Mouse (Mus musculus): ENCODE results near the gene Socs5. TPM values are rescaled to one million over a fixed set of nuclear protein-coding genes. Genes with fewer than 3 reads are reported as not detected.
A peak's percentile ranks its signal among the peaks of the same experiment; 100 is the strongest.

The Socs5 gene
- polyA plus RNA-seq, 1 experiment from 2014 or later: 12.8 TPM

GRCm38 (mm10) chr17:87112852-87113592 is 5.5 kb downstream of the Socs5 start:
- Histone ChIP-seq H3K9ac (no peak overlapping the region), H3K9me3 (no peaks in the 10 kb centered on the region), H3K4me3 (replicated peaks) (no peak overlapping the region), H3K4me2 (no peak overlapping the region), H3K4me1 (peaks cover 23% of the 10 kb centered on the region), H3K36me3 (replicated peaks) (no peaks in the 10 kb centered on the region), H3K27me3 (no peaks in the 10 kb centered on the region), H3K27ac (no peak overlapping the region)
- WGBS: 85% methylated on average over 5 of the region's 5 CpGs
- no peak for ATAC-seq (ENCODE audit: low FRiP score)

- Histone ChIP-seq H3K4me1 (peaks cover 9% of the 10 kb centered on the region; the same call in 1 of the 2 replicates), H3K4me3 (replicated peaks) (no peak overlapping the region), H3K9ac (no peak overlapping the region), H3K4me2 (no peak overlapping the region), H3K27me3 (no peaks in the 10 kb centered on the region), H3K36me3 (replicated peaks) (no peaks in the 10 kb centered on the region), H3K9me3 (no peaks in the 10 kb centered on the region), H3K27ac (0 out of 2 replicates have a peak overlapping the region, but pooled peaks have one; percentile 32)
- 58% methylated on average over 6 of the region's 6 CpGs for WGBS
- ATAC-seq (ENCODE audit: low FRiP score): peak; percentile 49; the same call in 1 of the 2 replicates
These were observed 8.1 kb downstream of the Socs5 start for GRCm38 (mm10) chr17:87115615-87116014.

GRCm38 (mm10) chr17:87118966-87119526 is 11.6 kb downstream of the Socs5 start:
- H3K27ac ChIP-seq: no peak overlapping the region
- H3K9me3 ChIP-seq: no peaks in the 10 kb centered on the region
- H3K36me3 ChIP-seq (replicated peaks): no peaks in the 10 kb centered on the region
- H3K4me1 ChIP-seq: peaks cover 9% of the 10 kb centered on the region; the same call in 1 of the 2 replicates
- H3K4me3 ChIP-seq (replicated peaks): no peak overlapping the region
- H3K27me3 ChIP-seq: no peaks in the 10 kb centered on the region
- WGBS: 86% methylated on average over 7 of the region's 7 CpGs
- H3K9ac ChIP-seq: no peak overlapping the region
- H3K4me2 ChIP-seq: no peak overlapping the region
- no peak for ATAC-seq (ENCODE audit: low FRiP score)

- Histone ChIP-seq H3K27me3 (no peaks in the 10 kb centered on the region), H3K9me3 (no peaks in the 10 kb centered on the region), H3K36me3 (replicated peaks) (peaks cover 6% of the 10 kb centered on the region; the same call in 1 of the 2 replicates), H3K4me2 (peak overlapping the region; percentile 46), H3K4me3 (replicated peaks) (peak overlapping the region; percentile 24), H3K4me1 (peaks cover 5% of the 10 kb centered on the region; the same call in 1 of the 2 replicates), H3K9ac (peak overlapping the region; percentile 17; the same call in 1 of the 2 replicates), H3K27ac (no peak overlapping the region)
- 56% methylated on average over 24 of the region's 24 CpGs for WGBS
- no peak for ATAC-seq (ENCODE audit: low FRiP score)
These were observed 17.9 kb downstream of the Socs5 start for GRCm38 (mm10) chr17:87125344-87125743.

GRCm38 (mm10) chr17:87132258-87132657 is 24.8 kb downstream of the Socs5 start:
- Histone ChIP-seq H3K27ac (no peak overlapping the region), H3K27me3 (no peaks in the 10 kb centered on the region), H3K4me2 (no peak overlapping the region), H3K9ac (no peak overlapping the region), H3K4me3 (replicated peaks) (no peak overlapping the region), H3K9me3 (no peaks in the 10 kb centered on the region), H3K4me1 (peaks cover 3% of the 10 kb centered on the region; the same call in 1 of the 2 replicates), H3K36me3 (replicated peaks) (peaks cover 18% of the 10 kb centered on the region)
- peak; percentile 67; the same call in 1 of the 2 replicates for ATAC-seq (ENCODE audit: low FRiP score)
- WGBS: 58% methylated on average over 4 of the region's 4 CpGs

GRCm38 (mm10) chr17:87133823-87134222 is 26.3 kb downstream of the Socs5 start:
- peaks cover 3% of the 10 kb centered on the region; the same call in 1 of the 2 replicates for H3K4me1 ChIP-seq
- H3K36me3 ChIP-seq (replicated peaks): peaks cover 18% of the 10 kb centered on the region
- no peak overlapping the region for H3K4me3 ChIP-seq (replicated peaks)
- no peak for ATAC-seq (ENCODE audit: low FRiP score)
- no peak overlapping the region for H3K4me2 ChIP-seq
- H3K9me3 ChIP-seq: no peaks in the 10 kb centered on the region
- H3K9ac ChIP-seq: no peak overlapping the region
- no peaks in the 10 kb centered on the region for H3K27me3 ChIP-seq
- WGBS: 69% methylated on average over 23 of the region's 23 CpGs
- no peak overlapping the region for H3K27ac ChIP-seq

GRCm38 (mm10) chr17:87134631-87135030 is 27.2 kb downstream of the Socs5 start:
- Histone ChIP-seq H3K9me3 (no peaks in the 10 kb centered on the region), H3K4me2 (no peak overlapping the region), H3K27me3 (no peaks in the 10 kb centered on the region), H3K27ac (no peak overlapping the region), H3K4me1 (peaks cover 3% of the 10 kb centered on the region; the same call in 1 of the 2 replicates), H3K9ac (no peak overlapping the region), H3K36me3 (replicated peaks) (peaks cover 18% of the 10 kb centered on the region), H3K4me3 (replicated peaks) (no peak overlapping the region)
- 92% methylated on average over 24 of the region's 24 CpGs for WGBS
- no peak for ATAC-seq (ENCODE audit: low FRiP score)

GRCm38 (mm10) chr17:87135741-87136140 is 28.3 kb downstream of the Socs5 start:
- no peak overlapping the region for H3K4me2 ChIP-seq
- ATAC-seq (ENCODE audit: low FRiP score): no peak
- no peak overlapping the region for H3K9ac ChIP-seq
- H3K27me3 ChIP-seq: no peaks in the 10 kb centered on the region
- no peaks in the 10 kb centered on the region for H3K9me3 ChIP-seq
- no peak overlapping the region for H3K27ac ChIP-seq
- H3K36me3 ChIP-seq (replicated peaks): peaks cover 18% of the 10 kb centered on the region
- H3K4me1 ChIP-seq: peaks cover 3% of the 10 kb centered on the region; the same call in 1 of the 2 replicates
- 90% methylated on average over 6 of the region's 6 CpGs for whole genome bisulfite sequencing
- no peak overlapping the region for H3K4me3 ChIP-seq (replicated peaks)

- Histone ChIP-seq H3K36me3 (replicated peaks) (no peaks in the 10 kb centered on the region), H3K4me1 (no peaks in the 10 kb centered on the region), H3K9me3 (0 out of 2 replicates have a peak, but pooled peaks cover 3% of the 10 kb centered on the region), H3K9ac (no peak overlapping the region), H3K27me3 (no peaks in the 10 kb centered on the region), H3K27ac (no peak overlapping the region), H3K4me3 (replicated peaks) (no peak overlapping the region), H3K4me2 (no peak overlapping the region)
- WGBS: 88% methylated on average over 9 of the region's 9 CpGs
- ATAC-seq (ENCODE audit: low FRiP score): no peak
These were observed 33.9 kb downstream of the Socs5 start for GRCm38 (mm10) chr17:87141188-87141935.

- no peak overlapping the region for H3K9ac ChIP-seq
- no peak overlapping the region for H3K27ac ChIP-seq
- 0 out of 2 replicates have a peak, but pooled peaks cover 3% of the 10 kb centered on the region for H3K9me3 ChIP-seq
- H3K36me3 ChIP-seq (replicated peaks): no peaks in the 10 kb centered on the region
- 68% methylated on average over 11 of the region's 11 CpGs for WGBS
- no peak for ATAC-seq (ENCODE audit: low FRiP score)
- H3K27me3 ChIP-seq: no peaks in the 10 kb centered on the region
- H3K4me3 ChIP-seq (replicated peaks): no peak overlapping the region
- no peak overlapping the region for H3K4me2 ChIP-seq
- no peaks in the 10 kb centered on the region for H3K4me1 ChIP-seq
These were observed 34.8 kb downstream of the Socs5 start for GRCm38 (mm10) chr17:87142271-87142670.

- Histone ChIP-seq H3K9me3 (0 out of 2 replicates have a peak, but pooled peaks cover 3% of the 10 kb centered on the region), H3K27ac (no peak overlapping the region), H3K27me3 (no peaks in the 10 kb centered on the region), H3K4me1 (no peaks in the 10 kb centered on the region), H3K9ac (no peak overlapping the region), H3K36me3 (replicated peaks) (no peaks in the 10 kb centered on the region), H3K4me2 (no peak overlapping the region), H3K4me3 (replicated peaks) (no peak overlapping the region)
- 69% methylated on average over 14 of the region's 14 CpGs for WGBS
- no peak for ATAC-seq (ENCODE audit: low FRiP score)
These were observed 35.7 kb downstream of the Socs5 start for GRCm38 (mm10) chr17:87143186-87143585.

- H3K27me3 ChIP-seq: no peaks in the 10 kb centered on the region
- H3K9ac ChIP-seq: no peak overlapping the region
- H3K36me3 ChIP-seq (replicated peaks): no peaks in the 10 kb centered on the region
- WGBS: 86% methylated on average over 8 of the region's 8 CpGs
- H3K4me2 ChIP-seq: no peak overlapping the region
- 0 out of 2 replicates have a peak, but pooled peaks cover 3% of the 10 kb centered on the region for H3K9me3 ChIP-seq
- ATAC-seq (ENCODE audit: low FRiP score): no peak
- H3K4me1 ChIP-seq: no peaks in the 10 kb centered on the region
- H3K27ac ChIP-seq: no peak overlapping the region
- H3K4me3 ChIP-seq (replicated peaks): no peak overlapping the region
These were observed 39.0 kb downstream of the Socs5 start for GRCm38 (mm10) chr17:87146415-87147021.
